Mouse (Mus musculus) kidney, postnatal 36 days (tissue): ENCODE measurements at regions not wholly inside any gene's neighbourhood (a gene's known extent, or its start where the extent isn't known, plus 50 kb on each side); places are given as distances from the start of the nearest gene placed in this dataset.

Source experiments
- DNase-seq, 2 experiments: peaks; one replicate each; pipeline ENCODE4 v3.0.0; 2021 to 2022; ENCODE audit warnings: mixed read lengths in 2 of 2

DNA sequence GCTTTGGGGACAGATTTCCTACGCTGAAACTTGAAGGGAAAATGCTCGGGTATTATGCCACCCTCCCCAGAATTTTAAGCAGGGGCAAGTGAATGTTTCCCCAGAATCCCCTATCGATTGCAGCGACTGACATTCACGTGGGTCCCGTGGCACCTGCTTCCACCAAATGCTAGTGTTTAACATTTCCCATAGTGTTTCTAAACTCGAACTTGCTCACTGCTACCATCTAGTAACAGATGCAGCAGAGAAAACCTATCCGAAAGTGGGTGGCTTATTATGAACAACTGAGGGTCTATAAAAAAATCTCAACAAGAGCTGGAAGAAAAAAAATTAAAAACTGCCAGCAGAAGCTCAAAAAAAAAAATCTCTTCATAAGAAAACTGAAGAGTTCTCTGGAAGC lies 284.2 kb downstream of the Rnf144a start:
- DNase-seq, result no peak

DNA sequence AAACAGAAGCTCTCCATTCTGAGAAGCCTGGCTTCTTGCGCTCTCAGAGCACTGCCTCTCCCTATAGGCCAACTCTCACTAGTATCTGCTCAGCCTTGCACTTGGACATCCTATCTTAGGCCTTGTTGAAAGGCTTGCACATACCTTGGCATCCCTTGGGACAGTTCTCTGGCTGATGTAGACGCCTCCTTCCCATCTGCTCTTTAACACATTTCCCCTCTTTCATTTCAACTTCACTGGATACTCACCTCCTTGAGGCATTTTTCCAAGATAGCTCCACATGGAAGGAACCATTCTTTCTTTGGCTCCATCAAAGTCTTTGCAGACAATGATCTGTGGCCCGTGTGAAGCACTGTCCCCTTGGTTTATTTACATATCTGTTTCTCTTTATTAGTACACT lies 285.0 kb downstream of the Rnf144a start:
- DNase-seq, result no peak

GRCm38 (mm10) chr12:26129511-26129910 lies 285.5 kb downstream of the Rnf144a start:
- DNase-seq, result no peak

DNA sequence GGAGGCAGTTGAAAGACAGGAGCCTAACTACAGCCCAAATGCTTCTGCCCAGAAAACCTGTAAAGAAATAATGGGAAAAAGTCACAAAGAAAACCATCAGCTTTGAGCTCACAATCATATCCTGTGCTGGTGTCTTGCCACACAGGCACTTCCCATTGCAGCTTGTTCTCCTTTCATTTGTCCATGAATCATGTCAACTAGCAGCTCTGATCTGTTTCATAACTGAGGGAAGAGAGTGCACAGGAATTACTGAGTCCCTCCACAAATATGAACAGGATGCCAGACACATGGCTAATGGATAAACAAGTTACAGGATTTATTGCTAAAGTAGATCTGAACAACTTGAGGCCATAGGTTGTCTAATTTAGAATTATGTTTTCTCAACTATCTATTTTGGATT lies 286.2 kb downstream of the Rnf144a start:
- DNase-seq, result no peak

GRCm38 (mm10) chr12:26126260-26126659 lies 288.8 kb downstream of the Rnf144a start:
- DNase-seq, result no peak

GRCm38 (mm10) chr12:26124211-26124610 lies 290.8 kb downstream of the Rnf144a start:
- no peak for DNase-seq

- no peak for DNase-seq
Measured at GRCm38 (mm10) chr12:26115339-26115912, 299.6 kb downstream of the Rnf144a start.

GRCm38 (mm10) chr12:26112166-26113019 lies 302.7 kb downstream of the Rnf144a start:
- peak; percentile 21 to 77 for DNase-seq

- no peak for DNase-seq
Measured at GRCm38 (mm10) chr12:26109866-26110265, 305.2 kb downstream of the Rnf144a start.

GRCm38 (mm10) chr12:26104372-26104771 lies 310.7 kb downstream of the Rnf144a start:
- DNase-seq, result no peak

DNA sequence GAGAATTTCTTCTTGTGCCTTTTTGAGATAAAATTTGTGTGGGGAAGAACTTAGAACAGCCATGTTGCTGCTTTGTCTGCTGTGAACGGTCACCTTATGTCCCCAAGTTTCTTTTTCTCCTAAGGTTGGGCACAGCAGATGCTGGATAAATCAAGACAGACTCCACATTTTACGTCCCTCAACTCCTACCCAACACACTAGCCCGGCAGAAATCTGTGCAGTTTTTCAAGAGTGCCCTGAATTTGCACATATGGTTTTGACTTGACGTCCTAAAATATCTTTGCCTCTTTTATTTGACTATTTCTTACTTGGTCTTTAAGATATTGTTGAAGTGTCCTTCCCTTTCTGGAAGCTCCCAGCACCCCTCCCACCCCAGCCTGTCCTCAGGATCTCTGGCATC lies 312.7 kb downstream of the Rnf144a start:
- no peak for DNase-seq

DNA sequence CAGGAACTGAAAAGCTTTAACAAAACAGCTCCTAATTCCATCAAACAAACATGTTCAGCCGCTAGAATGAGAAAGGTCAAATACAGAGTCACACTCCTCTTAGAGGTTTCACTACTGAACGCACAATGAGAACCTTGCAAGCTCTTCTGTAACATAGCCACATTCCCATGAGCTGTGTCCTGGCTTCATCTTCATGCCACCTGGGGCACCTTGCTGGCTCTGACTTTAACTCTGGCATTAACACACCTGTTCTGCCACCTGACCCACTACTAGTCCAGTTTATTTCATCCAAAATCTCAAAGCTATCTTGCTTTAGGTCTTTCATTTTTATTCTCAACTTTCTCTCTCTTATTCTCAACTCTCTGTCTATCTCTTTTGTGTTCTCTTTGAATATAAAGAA lies 314.9 kb downstream of the Rnf144a start:
- no peak for DNase-seq

- DNase-seq, result no peak
Measured at GRCm38 (mm10) chr12:26099176-26099575, 315.9 kb downstream of the Rnf144a start.

- DNase-seq, result no peak
Measured at GRCm38 (mm10) chr12:26092311-26092710, 322.7 kb downstream of the Rnf144a start.

GRCm38 (mm10) chr12:26091865-26092264 lies 323.2 kb downstream of the Rnf144a start:
- DNase-seq, result no peak

DNA sequence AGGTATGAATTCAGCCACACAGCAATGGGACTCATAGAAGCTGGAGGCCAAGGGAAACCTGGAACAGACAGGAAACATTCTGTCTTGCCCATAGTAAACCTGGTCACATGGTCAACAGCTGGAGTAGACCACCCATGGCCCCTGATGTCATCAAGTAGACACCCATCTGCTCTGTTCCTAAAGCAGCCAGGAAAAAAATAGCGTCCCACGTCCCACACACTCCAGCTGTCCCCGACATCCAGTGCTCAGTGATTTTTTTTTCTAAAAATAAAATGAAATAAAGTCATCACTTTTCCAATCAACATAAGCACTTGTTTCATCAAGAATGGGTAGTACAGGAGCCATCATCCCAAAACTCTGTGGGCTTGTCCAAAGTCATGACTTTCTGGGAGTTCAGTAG lies 326.7 kb downstream of the Rnf144a start:
- DNase-seq, result no peak

- no peak for DNase-seq
Measured at GRCm38 (mm10) chr12:26086923-26087322, 328.1 kb downstream of the Rnf144a start.

DNA sequence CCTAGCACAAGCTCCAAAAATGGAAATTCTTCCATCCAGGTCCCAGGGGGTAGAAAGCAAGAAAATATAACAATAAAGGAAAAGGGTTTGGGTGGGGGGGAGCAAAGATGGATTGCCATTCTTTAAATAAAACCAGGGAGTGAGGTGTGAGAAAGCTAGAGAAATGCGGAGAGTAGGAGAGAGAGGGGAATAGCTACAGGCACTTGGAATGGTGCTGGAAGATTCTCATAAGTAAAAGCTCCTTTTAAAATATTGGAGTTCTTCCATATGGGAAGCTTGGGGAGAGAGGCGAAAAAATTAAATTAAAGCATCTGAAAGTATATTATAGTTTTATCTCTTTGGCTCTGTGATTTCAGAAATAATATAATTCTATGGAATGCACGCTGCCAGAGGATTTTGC lies 328.6 kb downstream of the Rnf144a start:
- DNase-seq, result no peak

DNA sequence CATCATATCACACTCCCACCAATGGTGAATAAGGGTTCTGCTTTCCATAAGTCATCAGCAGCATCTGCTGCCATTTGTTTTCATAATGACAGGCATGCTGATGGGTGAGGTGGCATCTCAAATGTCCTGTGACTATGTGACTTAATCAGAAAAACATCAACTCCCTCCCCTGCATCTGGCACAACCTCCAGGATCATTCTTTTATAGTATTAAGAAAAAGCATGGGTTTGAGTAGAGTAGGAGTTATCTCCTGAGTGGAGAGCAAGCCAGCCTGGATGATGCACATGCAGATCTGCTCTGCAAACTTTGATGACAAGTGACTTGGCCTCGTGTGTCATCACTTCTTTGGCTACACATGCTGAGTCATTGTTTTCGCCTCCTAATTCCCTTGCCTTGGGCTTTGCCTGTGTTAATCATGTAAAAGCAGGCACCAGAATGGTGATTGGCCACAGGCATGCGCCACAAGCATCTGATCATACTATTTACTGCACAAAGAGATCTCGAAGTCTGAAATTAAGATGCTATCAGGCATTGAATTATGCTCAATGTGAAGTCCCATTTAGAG lies 335.9 kb downstream of the Rnf144a start:
- no peak for DNase-seq

GRCm38 (mm10) chr12:26075638-26076254 lies 339.3 kb downstream of the Rnf144a start:
- no peak for DNase-seq

GRCm38 (mm10) chr12:26072180-26072579 lies 342.9 kb downstream of the Rnf144a start:
- no peak for DNase-seq

DNA sequence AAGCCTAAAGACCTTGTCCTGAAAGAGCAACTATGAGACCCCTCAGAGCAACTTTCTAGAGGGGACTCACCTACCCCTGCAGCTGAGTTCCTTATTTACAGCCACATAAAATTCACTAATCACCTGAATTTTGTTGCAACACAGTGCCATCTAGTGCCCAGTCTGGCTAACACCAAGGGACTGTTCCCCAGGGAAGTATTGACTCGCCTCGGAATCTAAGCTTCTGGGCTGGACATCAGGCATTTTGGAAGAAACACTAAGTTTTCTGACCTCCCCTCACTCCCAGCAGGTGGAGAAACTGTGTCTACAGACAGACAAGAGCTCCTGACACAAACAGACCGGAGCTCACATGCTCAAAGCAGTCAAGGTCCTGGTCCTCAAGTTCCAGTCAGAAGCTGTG lies 343.4 kb downstream of the Rnf144a start:
- DNase-seq, result peak; percentile 51 to 73

GRCm38 (mm10) chr12:26068685-26069008 lies 346.4 kb downstream of the Rnf144a start:
- DNase-seq, result no peak
